Mouse (Mus musculus): ENCODE data around the gene Capn5.
"Not testable (repeated sequence)": the region's sequence is repeated elsewhere in the genome, so short reads cannot be mapped to it uniquely, and the experiment has no call there.

Gene Capn5

DNA sequence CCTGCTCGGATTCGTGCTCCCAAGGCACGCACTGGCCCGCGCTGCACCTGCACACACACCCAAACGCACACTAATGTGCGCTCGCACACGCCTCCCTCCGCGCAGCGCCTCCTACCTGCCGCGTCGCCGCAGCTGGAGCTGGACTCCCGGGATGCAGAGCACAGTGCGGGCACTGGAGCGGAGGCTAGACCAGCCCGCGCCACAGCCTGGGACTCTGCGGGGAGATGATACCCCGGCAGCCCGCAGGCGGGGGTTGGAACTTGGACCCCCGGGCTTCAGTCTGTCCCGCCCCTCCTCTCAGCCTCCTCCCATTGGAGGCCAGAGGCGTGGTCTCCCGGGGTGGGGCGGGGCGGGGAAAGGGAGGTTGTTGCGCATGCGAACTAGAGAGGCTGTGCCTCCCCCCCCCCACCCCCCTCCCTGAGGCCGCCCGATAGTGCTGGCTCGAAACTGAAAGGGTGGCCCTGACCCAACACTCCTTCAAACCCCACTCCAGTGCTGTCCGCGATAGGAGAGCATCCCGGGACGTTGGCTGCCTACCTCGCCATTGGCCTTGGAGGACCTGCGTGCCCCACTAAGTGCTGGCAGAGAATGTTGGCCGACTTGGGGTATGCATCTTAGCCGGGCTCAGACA, at the start of gene Capn5:
TSS of gene Capn5 (minus strand) at position 346 of the 631 bp plus-strand sequence.
- peak; percentile 72 for DNase-seq

DNA sequence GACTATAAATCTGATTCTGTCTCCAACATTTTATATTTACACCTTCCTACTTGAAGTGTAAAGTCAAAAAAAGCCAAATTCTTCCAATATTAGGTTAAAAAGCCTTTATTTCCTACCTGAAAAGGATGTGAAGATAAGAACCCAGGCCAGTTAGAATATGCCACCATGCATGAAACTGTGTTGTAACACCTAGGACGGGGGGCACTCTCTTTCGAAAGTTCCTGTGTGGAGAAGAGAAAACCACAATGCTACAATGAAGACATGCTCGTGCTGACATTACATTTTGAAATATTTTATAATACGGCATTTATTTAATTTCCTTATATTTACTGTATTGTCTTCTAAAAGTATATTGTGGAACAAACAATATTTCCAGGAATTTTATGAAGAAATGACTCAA, 45.7 kb upstream of the Capn5 start:
- no peak for DNase-seq

DNA sequence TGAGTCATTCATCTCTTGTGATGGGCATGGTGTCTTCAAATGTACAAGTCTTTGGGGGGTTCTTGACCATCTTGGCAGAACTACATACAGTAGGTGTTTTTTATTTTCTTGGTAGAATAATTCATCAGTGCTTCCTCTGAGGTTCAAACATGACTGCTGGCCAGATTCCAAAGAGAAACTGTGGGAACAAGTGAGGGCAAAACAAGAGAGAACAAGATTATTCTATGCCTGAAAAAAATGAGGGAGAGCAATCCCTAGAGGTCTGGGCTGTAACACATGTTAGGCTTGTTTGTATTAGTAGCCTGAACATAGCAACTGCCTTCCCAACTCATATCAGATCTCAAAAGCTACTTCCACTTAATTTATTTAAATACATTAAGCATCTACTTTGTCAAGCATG, 38.6 kb upstream of the Capn5 start:
- DNase-seq, result no peak

DNA sequence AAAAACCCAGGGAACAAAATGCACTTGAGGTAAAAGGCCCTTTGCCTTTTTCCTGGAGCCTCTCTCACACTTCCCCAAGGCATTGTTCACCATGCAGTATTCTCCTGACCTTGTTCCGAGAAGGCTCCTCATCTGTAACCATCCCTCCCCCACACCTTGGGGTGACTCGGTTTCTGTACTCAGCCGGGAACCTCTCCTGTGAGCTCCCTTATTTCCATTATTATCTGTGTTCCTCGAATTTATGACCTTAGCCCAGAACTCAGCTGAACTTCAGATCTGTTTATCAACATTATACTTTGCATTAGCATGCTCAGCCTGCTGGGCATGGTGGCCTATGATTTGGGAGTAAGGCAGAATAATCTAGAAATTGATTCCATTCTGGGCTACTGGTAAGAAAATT, 24.9 kb upstream of the Capn5 start:
- DNase-seq, result no peak

DNA sequence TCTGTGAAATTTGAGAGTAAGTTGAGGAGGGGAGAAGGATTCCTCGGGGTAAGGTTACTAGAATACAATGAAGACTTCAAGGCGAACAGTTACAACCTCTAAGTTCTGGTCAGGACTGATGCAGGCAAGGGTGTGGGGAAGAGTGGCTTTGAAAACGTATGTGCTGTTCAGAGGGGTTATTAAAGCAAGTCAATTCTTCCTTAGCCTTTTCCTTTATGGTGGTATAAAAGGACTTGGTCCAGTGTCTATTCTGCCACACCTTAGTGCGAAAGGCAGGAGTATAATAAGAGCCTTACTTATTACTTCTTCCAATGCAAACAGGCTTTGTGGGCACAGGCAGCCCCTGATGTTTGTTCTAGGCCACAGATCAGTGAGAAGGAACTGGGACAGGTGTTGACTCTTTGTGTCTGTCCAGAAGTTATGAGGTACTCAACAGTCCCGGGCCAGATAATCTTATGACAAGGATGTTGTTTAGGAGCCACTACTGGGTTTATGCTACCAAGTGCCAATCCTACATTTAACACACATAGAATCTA, 23.5 kb upstream of the Capn5 start:
- no peak for DNase-seq

DNA sequence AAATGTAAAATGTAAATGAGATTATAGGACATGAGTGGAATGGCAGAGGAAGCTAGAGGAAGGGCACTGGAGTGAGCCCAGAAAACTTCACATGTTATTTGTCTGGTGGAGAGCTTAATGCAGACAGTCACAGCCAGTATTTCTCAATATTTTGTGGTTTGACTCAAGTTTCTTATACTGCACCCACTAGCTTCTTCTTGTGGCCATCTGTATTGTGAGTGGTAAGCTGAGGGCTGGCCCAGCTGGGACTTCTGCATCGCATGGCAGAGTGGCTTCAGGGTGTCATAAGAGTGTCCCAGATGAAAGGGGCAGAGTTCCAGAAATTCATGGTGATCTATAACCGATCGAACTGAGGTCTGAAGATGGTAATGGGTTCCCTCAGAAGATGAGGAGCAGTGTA, 22.3 kb upstream of the Capn5 start:
- DNase-seq, result no peak

DNA sequence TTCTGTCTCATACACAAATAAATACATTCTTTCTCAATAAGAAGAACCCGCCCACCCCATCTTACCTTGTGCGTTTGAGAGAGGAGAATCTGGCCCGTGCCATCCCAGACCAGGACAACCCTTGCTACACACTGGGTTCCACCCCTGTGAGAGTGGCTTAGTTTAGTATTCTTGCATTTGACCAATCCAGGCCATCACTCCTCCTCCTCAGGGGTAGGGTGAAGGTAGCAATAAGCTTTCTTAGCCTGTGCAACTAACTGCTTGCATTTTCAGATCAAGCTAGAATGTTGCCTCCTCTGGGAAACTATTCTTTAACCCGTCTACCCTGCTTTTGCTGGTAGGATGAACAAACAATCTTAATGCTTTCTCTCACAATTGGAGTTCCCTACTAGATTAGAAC, 21.3 kb upstream of the Capn5 start, which contains the start of gene B3gnt6:
TSS of gene B3gnt6 (minus strand) at position 101 of the 400 bp plus-strand sequence.
- no peak for DNase-seq

DNA sequence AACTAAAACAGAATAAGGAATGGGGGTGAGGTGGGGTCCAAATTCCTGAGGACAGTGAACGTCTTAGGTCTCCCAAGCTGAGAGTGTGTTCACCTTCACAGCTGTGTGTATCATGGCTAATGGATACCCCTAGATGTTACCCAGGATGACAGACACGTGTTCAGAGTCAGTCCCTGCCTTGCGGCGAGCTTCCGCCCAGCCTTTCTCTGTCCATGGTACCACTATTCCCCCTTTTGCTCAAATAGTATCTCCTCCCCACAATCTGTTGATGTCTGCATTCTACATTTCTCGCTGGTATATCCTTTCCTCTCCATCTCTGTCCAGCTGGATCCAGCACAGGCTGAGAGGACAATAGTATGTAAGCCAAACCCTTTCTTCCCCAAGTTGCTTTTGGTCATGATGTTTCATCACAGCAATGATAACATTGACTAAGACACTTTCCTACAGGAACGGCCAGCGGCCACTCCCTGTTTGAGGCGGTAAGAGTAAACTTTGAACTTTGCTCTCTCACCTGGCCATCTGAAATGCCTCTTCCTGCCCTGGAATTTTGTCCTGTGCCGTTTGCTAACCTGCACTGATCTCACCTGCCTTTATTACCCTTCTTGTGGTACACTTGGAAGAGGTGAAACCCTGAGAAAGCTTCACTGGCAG, 17.2 kb upstream of the Capn5 start:
- no peak for DNase-seq

DNA sequence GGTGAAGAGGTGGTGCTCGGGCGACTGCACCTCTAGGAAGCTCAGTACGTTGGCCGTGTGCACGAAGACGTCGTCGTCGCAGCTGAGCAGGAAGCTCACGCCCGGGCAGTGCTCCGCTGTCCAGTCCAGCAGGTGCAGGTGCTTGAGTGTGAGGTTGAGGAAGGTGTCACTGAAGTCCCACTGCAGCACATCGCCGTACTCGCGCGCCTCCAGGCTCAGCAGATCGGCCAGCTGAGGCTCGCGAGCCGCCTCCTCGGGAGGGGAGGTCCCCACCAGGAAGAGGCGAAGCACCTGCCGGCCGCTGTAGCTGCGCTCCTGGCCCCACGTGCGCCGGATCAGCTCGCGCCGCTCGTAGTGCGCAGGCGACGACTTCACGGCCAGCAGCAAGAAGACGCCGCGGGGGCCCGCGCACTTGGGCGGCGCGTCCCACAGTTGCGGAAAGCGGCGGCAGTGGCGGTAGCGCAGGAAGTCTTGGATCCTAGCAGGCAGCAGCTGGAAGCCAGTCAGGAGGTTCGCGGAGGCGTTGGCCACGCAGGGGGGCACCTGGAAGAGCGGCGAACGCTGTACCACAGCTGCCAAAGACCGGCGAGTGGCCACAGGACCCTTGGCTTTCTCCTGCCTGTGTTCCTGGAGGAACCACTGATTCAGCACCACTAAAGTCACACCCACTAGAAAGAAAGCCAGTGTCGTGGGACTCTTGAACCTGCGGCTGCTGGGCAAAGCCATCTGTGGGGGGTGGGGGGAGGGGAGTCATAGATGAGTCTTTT, 16.1 kb upstream of the Capn5 start:
- peak; percentile 25 for DNase-seq

DNA sequence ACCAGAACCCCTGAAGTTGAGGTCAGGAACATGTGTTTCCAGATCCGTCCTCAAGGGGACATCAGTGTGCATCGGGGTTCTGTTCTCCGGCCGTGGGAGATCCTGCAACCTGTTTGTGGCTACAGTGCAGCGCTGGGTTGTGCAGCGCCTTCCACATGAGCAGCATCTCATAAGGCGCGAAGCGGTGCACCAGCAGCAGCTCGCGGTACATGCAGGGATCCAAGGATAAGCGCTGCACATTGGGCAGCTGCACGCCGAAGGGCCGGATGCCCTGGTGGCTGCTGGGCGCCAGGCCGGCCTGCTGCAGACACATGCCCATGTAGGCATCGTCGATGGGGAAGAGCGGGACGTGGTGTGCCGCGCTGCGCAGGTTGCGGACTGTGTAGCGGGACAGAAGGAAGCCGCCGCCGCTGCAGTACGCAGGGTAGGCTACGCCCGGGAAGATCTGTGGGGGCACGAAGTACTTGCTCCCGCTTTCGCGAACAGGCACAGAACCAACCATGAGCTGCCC, 15.5 kb upstream of the Capn5 start:
- DNase-seq, result peak; percentile 46

DNA sequence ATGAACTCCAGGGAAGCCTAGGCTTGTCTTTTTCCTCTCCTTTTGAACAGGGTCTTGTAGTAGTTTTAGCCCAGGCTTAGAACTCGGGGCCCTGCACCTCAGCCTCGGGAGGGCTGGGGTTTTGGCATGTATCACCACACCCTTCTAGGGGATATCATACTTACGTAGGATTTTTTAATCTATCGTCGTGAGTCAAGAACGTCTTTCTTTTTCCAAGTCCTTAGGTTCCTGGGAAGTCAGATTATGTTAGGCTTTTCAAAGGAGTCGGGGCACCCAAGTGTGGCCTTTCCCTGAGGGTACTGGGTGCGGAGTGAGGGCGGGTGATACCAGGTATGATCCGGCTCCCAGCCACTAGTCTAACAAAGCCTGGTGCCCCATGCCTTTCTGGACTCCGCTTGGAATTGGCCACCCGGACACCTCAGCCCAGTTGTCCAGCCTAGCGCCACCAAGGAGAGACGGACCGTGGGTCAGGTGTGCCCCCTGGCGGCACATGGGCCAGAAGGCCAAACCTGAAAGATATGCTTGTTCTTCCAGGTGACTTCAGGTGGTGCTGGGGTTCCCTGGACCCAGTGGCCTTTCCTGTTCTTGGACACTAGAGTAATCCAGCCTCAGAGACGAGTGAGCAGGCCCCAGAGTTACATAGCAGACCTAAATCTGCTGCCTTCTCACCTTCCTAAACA, 13.6 kb upstream of the Capn5 start:
- peak; percentile 51 for DNase-seq

DNA sequence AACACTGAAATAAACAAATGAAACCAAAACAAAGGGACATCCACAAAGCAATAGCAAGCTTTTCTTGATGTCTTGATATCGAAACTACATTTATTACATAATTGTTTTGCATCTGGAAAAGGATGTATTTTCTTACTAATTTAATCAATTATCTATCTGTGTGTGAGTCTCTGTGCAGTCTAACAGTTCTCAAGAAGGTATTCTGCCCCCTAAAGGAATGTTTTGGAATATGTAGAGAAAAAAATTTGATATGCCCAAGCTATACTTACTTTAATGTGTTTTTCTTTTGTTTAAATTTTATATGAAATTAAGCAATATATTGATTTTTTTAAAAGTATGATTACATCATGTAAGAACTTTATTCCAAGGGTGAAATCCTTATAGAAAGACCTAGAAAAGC, 12.5 kb upstream of the Capn5 start:
- no peak for DNase-seq

DNA sequence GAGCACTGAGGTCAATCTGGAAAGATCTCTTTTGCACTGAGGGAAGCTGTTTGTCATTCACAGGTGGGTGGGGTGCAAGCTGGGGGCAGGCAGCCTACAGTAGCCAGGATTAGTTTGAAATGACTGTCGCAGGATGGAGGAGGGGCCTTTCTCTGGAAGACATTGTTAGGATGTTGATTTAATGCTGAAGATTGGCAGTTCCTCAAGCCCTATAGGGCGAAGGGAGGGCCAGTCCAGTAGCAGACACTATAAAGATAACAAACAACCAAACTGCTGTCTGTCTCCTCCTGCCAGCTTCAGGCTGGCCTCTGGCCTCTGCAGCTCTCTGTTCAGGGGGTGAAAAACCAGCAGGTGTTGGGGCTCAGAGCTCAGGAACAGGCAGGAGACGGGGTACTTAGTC, 11.7 kb upstream of the Capn5 start:
- DNase-seq, result peak; percentile 67

DNA sequence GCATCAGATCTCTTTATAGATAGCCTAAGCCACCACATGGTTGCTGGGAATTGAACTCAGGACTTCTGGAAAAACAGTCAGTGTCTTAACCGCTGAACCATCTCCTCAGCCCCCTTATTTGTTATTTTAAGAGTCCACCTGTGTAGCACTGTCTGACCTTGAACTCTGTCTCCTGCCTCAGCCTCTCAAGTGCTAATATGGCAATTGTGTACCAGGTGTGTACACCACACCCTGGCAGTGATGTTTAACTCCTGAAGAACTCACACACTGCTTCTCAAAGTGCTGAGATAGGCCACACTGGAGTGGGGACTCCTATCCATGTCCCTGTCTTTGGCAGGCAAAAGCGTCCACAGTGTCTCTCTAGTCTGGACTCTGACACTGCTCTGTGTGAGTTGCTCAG, 10.6 kb upstream of the Capn5 start:
- DNase-seq, result no peak

DNA sequence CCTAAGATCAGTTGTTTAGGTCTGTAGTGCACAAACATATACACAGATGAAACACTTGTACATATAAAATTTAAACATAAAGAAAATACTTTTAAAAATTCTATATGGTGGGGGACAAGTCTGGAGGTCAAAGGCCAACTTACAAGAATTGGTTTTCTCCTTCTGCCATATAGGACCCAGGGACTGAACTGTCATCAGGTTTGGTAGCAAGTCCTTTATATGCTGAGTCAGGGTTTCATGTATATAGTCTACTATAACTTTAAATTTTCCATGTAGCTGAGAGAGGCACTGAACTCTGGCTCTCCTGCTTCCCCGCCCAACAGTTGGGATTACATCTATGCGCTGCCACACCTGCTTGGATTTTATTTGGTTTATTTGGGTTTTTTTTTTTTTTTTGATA, 10.2 kb upstream of the Capn5 start:
- DNase-seq, result no peak

DNA sequence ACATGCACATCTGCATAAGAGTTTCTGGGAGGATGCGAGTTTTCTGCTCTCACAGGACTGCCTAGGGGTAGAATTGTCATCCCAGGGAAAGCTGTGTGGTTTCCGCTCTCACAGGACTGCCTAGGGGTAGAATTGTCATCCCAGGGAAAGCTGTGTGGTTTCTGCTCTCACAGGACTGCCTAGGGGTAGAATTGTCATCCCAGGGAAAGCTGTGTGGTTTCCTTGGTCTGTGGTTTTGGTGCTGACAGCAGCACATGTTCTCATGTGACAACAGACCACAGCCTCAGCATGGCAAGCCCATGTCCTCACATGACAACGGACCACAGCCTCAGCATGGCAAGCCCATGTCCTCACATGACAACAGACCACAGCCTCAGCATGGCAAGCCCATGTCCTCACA, 9.3 kb upstream of the Capn5 start:
- not testable (repeated sequence) for DNase-seq

DNA sequence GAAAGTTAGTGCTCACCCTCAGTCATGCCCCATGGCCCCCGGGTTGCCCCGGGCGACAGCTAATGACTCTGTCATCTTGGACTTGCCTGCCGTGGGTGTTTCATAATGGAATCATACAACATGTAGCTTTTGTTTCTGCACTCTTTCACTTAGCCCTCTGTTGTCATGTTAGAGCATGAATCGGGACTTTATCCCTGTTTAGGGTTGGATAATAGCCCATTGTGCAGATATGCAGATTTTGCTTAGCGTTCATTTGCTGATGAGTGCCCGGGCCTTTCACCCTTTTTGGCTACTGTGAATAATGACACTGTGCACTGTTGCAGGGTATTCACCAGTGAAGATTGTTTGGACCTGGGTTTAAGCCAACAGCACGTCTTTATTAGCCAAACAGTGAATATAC, 8.6 kb upstream of the Capn5 start:
- DNase-seq, result no peak

DNA sequence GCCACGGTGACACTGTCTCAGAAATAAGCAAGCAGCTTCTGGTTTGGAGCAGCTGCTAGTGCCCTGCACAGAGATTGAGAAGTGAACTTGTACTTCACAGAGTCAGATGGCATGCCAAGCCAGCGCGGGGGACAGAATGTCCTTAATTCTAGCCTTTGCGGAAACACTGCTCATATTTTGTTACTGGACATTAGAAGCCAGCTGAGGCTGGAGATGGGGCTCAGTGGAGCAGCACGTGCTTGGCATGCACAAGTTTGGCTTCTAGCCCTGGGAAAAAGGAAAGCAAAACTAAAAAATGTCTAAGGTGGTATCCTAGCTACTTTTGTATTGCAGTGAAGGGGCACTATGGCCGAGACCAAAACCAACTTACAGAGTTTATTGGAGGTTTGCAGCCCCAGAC, 7.3 kb upstream of the Capn5 start:
- no peak for DNase-seq

DNA sequence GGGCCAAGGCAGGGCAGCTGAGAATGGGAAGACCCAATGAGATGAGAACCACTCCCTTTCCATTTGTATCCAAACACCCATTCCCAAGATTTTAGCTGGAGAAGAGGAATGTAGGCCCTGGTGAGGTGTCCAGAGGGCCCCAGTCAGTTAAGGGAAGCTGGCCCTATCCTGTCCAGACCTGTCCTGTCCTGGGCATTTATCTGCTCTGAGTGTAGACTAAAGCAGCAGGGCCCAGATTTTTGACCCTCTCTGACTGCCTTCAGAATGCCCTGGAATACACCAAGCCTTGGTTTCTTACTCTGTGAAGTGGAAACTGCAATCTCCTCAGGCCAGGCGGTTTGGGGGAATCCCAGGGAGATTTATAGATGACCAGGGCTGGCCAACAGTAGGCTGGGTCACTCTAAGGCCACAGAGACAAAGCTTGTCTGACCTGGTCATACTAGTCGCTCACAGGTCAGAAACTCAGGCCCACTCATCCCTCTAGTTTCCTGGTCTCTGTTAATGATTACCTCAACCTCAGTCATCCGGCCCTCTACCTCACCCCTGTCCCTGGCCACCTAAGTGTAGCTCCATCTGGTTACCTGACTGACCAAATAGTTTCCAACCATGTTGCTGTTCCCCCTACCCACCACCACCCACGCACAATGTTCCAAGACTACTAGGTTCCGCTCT, 622 bp upstream of the Capn5 start:
- DNase-seq, result no peak

DNA sequence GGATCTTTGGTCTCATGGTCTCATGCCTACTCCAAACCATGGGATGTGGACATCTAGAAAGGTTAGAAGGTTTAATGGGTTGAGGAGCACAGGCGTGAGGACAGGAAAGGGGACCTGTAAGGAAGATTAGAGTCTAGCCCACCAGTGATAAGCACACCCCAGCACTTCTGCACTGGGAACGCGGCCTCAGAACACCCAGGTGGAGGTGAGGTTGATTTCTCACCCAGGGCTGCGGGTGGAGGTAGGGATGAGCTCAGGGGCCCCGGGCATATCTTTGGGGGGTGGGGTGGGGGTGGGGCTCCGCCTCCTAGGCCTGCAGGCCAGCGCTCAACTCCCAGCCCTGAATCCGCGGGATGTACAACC, 527 bp downstream of the Capn5 start:
- DNase-seq, result no peak

DNA sequence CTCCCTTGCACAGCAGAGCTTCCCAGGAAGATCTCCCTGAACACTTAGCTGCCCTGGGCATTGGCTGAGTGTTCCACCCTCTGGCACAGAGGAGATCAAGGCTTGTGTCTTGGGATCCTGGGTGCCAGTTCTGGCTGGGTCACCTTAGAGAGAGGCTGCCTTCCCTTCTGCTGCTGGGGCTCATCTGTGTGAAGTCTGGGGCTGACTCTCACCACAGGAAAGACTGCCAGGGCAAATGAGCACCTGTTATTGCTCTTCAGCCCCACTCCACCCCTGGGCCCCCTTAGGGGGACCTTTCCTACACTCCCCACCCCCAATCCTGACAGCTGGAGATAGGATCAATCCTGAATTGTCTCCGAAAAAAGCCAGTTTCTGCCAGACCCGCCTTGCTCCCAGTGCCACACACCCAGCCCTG, 996 bp downstream of the Capn5 start:
- no peak for DNase-seq

DNA sequence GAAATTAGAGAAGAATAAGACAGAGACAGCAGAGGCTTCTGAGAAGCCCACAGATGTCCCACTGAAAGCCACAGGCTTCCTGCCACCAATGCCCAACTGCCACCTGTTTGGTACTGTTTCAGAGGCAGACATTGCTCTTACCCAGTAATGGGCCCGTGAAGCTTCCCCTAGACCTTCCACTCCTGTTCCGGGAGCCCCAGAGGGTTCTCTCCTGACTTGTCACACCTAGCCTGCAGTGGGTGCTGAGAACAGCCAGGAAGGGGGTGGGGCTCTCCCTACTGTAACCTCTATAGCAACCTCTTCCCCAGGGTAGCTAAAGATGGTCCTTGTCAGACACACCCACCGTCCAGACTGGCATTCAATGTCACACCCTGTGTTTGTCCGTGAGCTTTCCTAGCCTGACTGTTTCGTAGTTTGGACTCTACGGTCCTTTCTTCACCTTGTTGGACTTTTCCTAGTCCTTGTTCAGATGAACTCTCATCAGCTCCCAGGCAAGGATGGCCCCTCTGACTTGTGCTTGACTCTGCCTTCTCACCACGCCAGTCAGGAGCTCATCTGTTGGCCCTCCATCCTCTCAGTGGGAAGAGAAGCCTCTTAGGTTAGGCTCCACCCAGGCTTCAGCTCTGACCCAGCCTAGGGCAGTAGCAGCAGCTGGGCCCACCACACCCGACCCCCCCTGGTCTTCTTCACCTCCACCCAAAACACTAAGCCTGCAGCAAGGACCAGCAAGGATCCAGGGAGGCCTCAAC, 1.6 kb downstream of the Capn5 start:
- no peak for DNase-seq
